Mouse (Mus musculus): ENCODE data around the gene Zfand2a. TPM values are rescaled to one million over a fixed set of nuclear protein-coding genes. Genes with fewer than 3 reads are reported as not detected.

The Zfand2a gene
- polyA plus RNA-seq (2015; fragmentation: Nextera tagmentation; extraction: Ambion mirVana): 7.8 and 8.0 TPM in 2 replicates

GRCm38 (mm10) chr5:139484185-139484814 lies at the start of gene Zfand2a:
Zfand2a (minus strand) TSS chr5:139484549.

GRCm38 (mm10) chr5:139460384-139461067 lies 23.8 kb downstream of the Zfand2a start, which contains the start of gene 3110082I17Rik:
3110082I17Rik (minus strand) TSS chr5:139460527.

GRCm38 (mm10) chr5:139423026-139423865 lies 61.1 kb downstream of the Zfand2a start, which contains the start of gene Gper1:
Gper1 (plus strand) TSS chr5:139423151.

Other genes with a start within 250 kb of the Zfand2a start
- 179 and 183 TPM in 2 replicates for gene Get4, start 232.2 kb downstream of the Zfand2a start, polyA plus RNA-seq (2015; fragmentation: Nextera tagmentation; extraction: Ambion mirVana)
- 31.0 and 33.1 TPM in 2 replicates for gene Adap1, start 158.9 kb downstream of the Zfand2a start, polyA plus RNA-seq (2015; fragmentation: Nextera tagmentation; extraction: Ambion mirVana)
- 55.6 and 55.7 TPM in 2 replicates for gene Cox19, start 133.1 kb downstream of the Zfand2a start, polyA plus RNA-seq (2015; fragmentation: Nextera tagmentation; extraction: Ambion mirVana)
- not detected in 2 replicates for gene Cyp2w1, start 131.9 kb downstream of the Zfand2a start, polyA plus RNA-seq (2015; fragmentation: Nextera tagmentation; extraction: Ambion mirVana)
- gene Gpr146, start 106.9 kb downstream of the Zfand2a start, polyA plus RNA-seq (2015; fragmentation: Nextera tagmentation; extraction: Ambion mirVana): 3.3 and 4.7 TPM in 2 replicates
- 0.51 and 2.6 TPM in 2 replicates for gene C130050O18Rik, start 79.3 kb downstream of the Zfand2a start, polyA plus RNA-seq (2015; fragmentation: Nextera tagmentation; extraction: Ambion mirVana)
- gene Gper1, start 61.4 kb downstream of the Zfand2a start, polyA plus RNA-seq (2015; fragmentation: Nextera tagmentation; extraction: Ambion mirVana): 1.1 and 1.6 TPM in 2 replicates
- 17.8 and 19.2 TPM in 2 replicates for gene 3110082I17Rik, start 24.0 kb downstream of the Zfand2a start, polyA plus RNA-seq (2015; fragmentation: Nextera tagmentation; extraction: Ambion mirVana)
- gene Uncx, start 58.9 kb upstream of the Zfand2a start, polyA plus RNA-seq (2015; fragmentation: Nextera tagmentation; extraction: Ambion mirVana): not detected in 2 replicates